Mouse (Mus musculus): ENCODE measurements around the gene Olfr619.

- TF ChIP-seq CTCF (IDR thresholded peaks at IDR 0.05; ENCODE audit: low read depth, low read length) (no peak), POLR2A (IDR thresholded peaks at IDR 0.05; ENCODE audit: extremely low read depth, insufficient read depth, low read length) (no peak)
Observed at GRCm38 (mm10) chr7:103607425-103607824, 7.0 kb downstream of the Olfr619 start.

All from liver, adult 2 months (tissue).